Mouse (Mus musculus) adrenal gland (tissue): ENCODE data around the gene Upp2.

Source experiments
- intact Hi-C: fragments of 180-260 bp; cut with DNase I; formaldehyde crosslinking; loops from one replicate; pipeline ENCODE4 v1.15.1; 2025
- long read RNA-seq, 2 experiments: library from polyadenylated mRNA; unstranded; transcript quantifications; one replicate each; pipeline ENCODE4 v2.0.0; 2020; ENCODE audit warnings: borderline replicate concordance in 1 of 2; ENCODE audit not compliant: insufficient replicate concordance in 1 of 2

The Upp2 gene
- long read RNA-seq, experiment 1, partial matches to known transcripts, result 0 of 6 reads
- long read RNA-seq, experiment 1, other reads (novel, unspliced or antisense), result 3 of 6 reads
- long read RNA-seq, experiment 2, transcript Upp2-206 (2 exons, 690 nt), result major isoform, 5 of 12 reads
- long read RNA-seq, experiment 2, partial matches to known transcripts, result 0 of 12 reads
- long read RNA-seq, experiment 2, other reads (novel, unspliced or antisense), result 7 of 12 reads

- intact Hi-C loops, result loop anchor here (5.0 to 10.0 kb wide), 2 partner anchors 90 to 98 kb away; no protein-coding TSS in a partner anchor
Measured at GRCm38 (mm10) chr2:58567066-58567810, at the start of gene Upp2, which contains the start of gene Acvr1. Upp2 (plus strand) TSS chr2:58567298. Acvr1 (minus strand) TSS chr2:58567157.

GRCm38 (mm10) chr2:58518517-58518916 lies 48.6 kb upstream of the Upp2 start:
- intact Hi-C loops, result no loop called here

- intact Hi-C loops, result no loop called here
Measured at GRCm38 (mm10) chr2:58520727-58521126, 46.4 kb upstream of the Upp2 start.

GRCm38 (mm10) chr2:58521621-58522020 lies 45.5 kb upstream of the Upp2 start:
- intact Hi-C loops, result no loop called here

GRCm38 (mm10) chr2:58523097-58523496 lies 44.0 kb upstream of the Upp2 start:
- intact Hi-C loops, result no loop called here

- intact Hi-C loops, result no loop called here
Measured at GRCm38 (mm10) chr2:58523894-58524293, 43.2 kb upstream of the Upp2 start.

GRCm38 (mm10) chr2:58524356-58524755 lies 42.7 kb upstream of the Upp2 start:
- intact Hi-C loops, result no loop called here

- intact Hi-C loops, result no loop called here
Measured at GRCm38 (mm10) chr2:58527786-58528185, 39.3 kb upstream of the Upp2 start.

- intact Hi-C loops, result no loop called here
Measured at GRCm38 (mm10) chr2:58529384-58529783, 37.7 kb upstream of the Upp2 start.

GRCm38 (mm10) chr2:58529860-58530440 lies 37.1 kb upstream of the Upp2 start:
- intact Hi-C loops, result no loop called here

- intact Hi-C loops, result no loop called here
Measured at GRCm38 (mm10) chr2:58530521-58530920, 36.6 kb upstream of the Upp2 start.

GRCm38 (mm10) chr2:58532260-58532850 lies 34.7 kb upstream of the Upp2 start:
- intact Hi-C loops, result no loop called here

- intact Hi-C loops, result no loop called here
Measured at GRCm38 (mm10) chr2:58533521-58534001, 33.5 kb upstream of the Upp2 start.

- intact Hi-C loops, result no loop called here
Measured at GRCm38 (mm10) chr2:58534379-58534778, 32.7 kb upstream of the Upp2 start.

- intact Hi-C loops, result no loop called here
Measured at GRCm38 (mm10) chr2:58535233-58535632, 31.9 kb upstream of the Upp2 start.

- intact Hi-C loops, result no loop called here
Measured at GRCm38 (mm10) chr2:58536796-58537195, 30.3 kb upstream of the Upp2 start.

- intact Hi-C loops, result no loop called here
Measured at GRCm38 (mm10) chr2:58538196-58538595, 28.9 kb upstream of the Upp2 start.

GRCm38 (mm10) chr2:58543252-58543651 lies 23.8 kb upstream of the Upp2 start:
- intact Hi-C loops, result no loop called here

GRCm38 (mm10) chr2:58544368-58544767 lies 22.7 kb upstream of the Upp2 start:
- intact Hi-C loops, result no loop called here

- intact Hi-C loops, result no loop called here
Measured at GRCm38 (mm10) chr2:58546264-58546663, 20.8 kb upstream of the Upp2 start.

GRCm38 (mm10) chr2:58548943-58549342 lies 18.2 kb upstream of the Upp2 start:
- intact Hi-C loops, result no loop called here

GRCm38 (mm10) chr2:58549960-58550359 lies 17.1 kb upstream of the Upp2 start:
- intact Hi-C loops, result no loop called here
